Mouse (Mus musculus): ENCODE measurements around the gene Gm9844. TPM values are rescaled to one million over a fixed set of nuclear protein-coding genes. Genes with fewer than 3 reads are reported as not detected.

Gm9844 gene
- polyA plus RNA-seq, 1 experiment from 2014 or later, result 19.5 TPM

GRCm38 (mm10) chr7:24850899-24851303 is 11.1 kb upstream of the Gm9844 start:
- H3K4me3 ChIP-seq, result no peak overlapping the region
- H3K9ac ChIP-seq, result no peak overlapping the region
- no peaks in the 10 kb centered on the region for H3K36me3 ChIP-seq
- H3K4me1 ChIP-seq, result peaks cover 5% of the 10 kb centered on the region; the same call in 1 of the 2 replicates
- H3K4me2 ChIP-seq (replicated peaks), result no peak overlapping the region
- 32% methylated on average over 6 of the region's 6 CpGs for WGBS
- H3K27ac ChIP-seq, result no peak overlapping the region
- ATAC-seq (ENCODE audit: low FRiP score, low read depth), result no peak
- H3K9me3 ChIP-seq, result no peaks in the 10 kb centered on the region
- no peaks in the 10 kb centered on the region for H3K27me3 ChIP-seq

- Histone ChIP-seq H3K4me2 (replicated peaks) (no peak overlapping the region), H3K4me3 (no peak overlapping the region), H3K27ac (no peak overlapping the region), H3K36me3 (no peaks in the 10 kb centered on the region), H3K9me3 (no peaks in the 10 kb centered on the region), H3K9ac (no peak overlapping the region), H3K4me1 (peaks cover 5% of the 10 kb centered on the region; the same call in 1 of the 2 replicates), H3K27me3 (no peaks in the 10 kb centered on the region)
- no peak for ATAC-seq (ENCODE audit: low FRiP score, low read depth)
- 81% methylated on average over 5 of the region's 5 CpGs for WGBS
Measured at GRCm38 (mm10) chr7:24851596-24852325, 10.3 kb upstream of the Gm9844 start.

GRCm38 (mm10) chr7:24852557-24853232 is 9.3 kb upstream of the Gm9844 start:
- H3K9ac ChIP-seq, result no peak overlapping the region
- H3K27ac ChIP-seq, result no peak overlapping the region
- H3K4me3 ChIP-seq, result no peak overlapping the region
- peaks cover 5% of the 10 kb centered on the region; the same call in 1 of the 2 replicates for H3K4me1 ChIP-seq
- no peaks in the 10 kb centered on the region for H3K9me3 ChIP-seq
- no peaks in the 10 kb centered on the region for H3K27me3 ChIP-seq
- no peaks in the 10 kb centered on the region for H3K36me3 ChIP-seq
- no peak overlapping the region for H3K4me2 ChIP-seq (replicated peaks)
- WGBS, result 75% methylated on average over 8 of the region's 8 CpGs
- ATAC-seq (ENCODE audit: low FRiP score, low read depth), result peak; percentile 45; the same call in 1 of the 2 replicates

GRCm38 (mm10) chr7:24853233-24853563 is 8.8 kb upstream of the Gm9844 start:
- Histone ChIP-seq H3K36me3 (no peaks in the 10 kb centered on the region), H3K9me3 (no peaks in the 10 kb centered on the region), H3K27ac (no peak overlapping the region), H3K27me3 (no peaks in the 10 kb centered on the region), H3K4me1 (peaks cover 5% of the 10 kb centered on the region; the same call in 1 of the 2 replicates), H3K9ac (no peak overlapping the region), H3K4me3 (no peak overlapping the region), H3K4me2 (replicated peaks) (no peak overlapping the region)
- no peak for ATAC-seq (ENCODE audit: low FRiP score, low read depth)

- Histone ChIP-seq H3K9me3 (no peaks in the 10 kb centered on the region), H3K36me3 (no peaks in the 10 kb centered on the region), H3K4me3 (no peak overlapping the region), H3K9ac (no peak overlapping the region), H3K27ac (no peak overlapping the region), H3K4me2 (replicated peaks) (no peak overlapping the region), H3K4me1 (peaks cover 5% of the 10 kb centered on the region; the same call in 1 of the 2 replicates), H3K27me3 (no peaks in the 10 kb centered on the region)
- 31% methylated on average over 7 of the region's 7 CpGs for WGBS
- ATAC-seq (ENCODE audit: low FRiP score, low read depth), result no peak
Measured at GRCm38 (mm10) chr7:24853695-24854094, 8.3 kb upstream of the Gm9844 start.

- no peaks in the 10 kb centered on the region for H3K27me3 ChIP-seq
- no peak overlapping the region for H3K4me2 ChIP-seq (replicated peaks)
- no peak overlapping the region for H3K9ac ChIP-seq
- no peak for ATAC-seq (ENCODE audit: low FRiP score, low read depth)
- H3K9me3 ChIP-seq, result no peaks in the 10 kb centered on the region
- H3K4me1 ChIP-seq, result peaks cover 5% of the 10 kb centered on the region; the same call in 1 of the 2 replicates
- H3K27ac ChIP-seq, result no peak overlapping the region
- H3K36me3 ChIP-seq, result no peaks in the 10 kb centered on the region
- WGBS, result 45% methylated on average over 6 of the region's 6 CpGs
- no peak overlapping the region for H3K4me3 ChIP-seq
Measured at GRCm38 (mm10) chr7:24856460-24857120, 5.4 kb upstream of the Gm9844 start.

GRCm38 (mm10) chr7:24859234-24859633 is 2.8 kb upstream of the Gm9844 start:
- Histone ChIP-seq H3K4me1 (no peaks in the 10 kb centered on the region), H3K4me3 (no peak overlapping the region), H3K36me3 (no peaks in the 10 kb centered on the region), H3K9ac (no peak overlapping the region), H3K27me3 (no peaks in the 10 kb centered on the region), H3K4me2 (replicated peaks) (no peak overlapping the region), H3K27ac (no peak overlapping the region), H3K9me3 (no peaks in the 10 kb centered on the region)
- no peak for ATAC-seq (ENCODE audit: low FRiP score, low read depth)
- WGBS, result 67% methylated on average over 5 of the region's 5 CpGs

- Histone ChIP-seq H3K9me3 (no peaks in the 10 kb centered on the region), H3K36me3 (no peaks in the 10 kb centered on the region), H3K27me3 (peaks cover 8% of the 10 kb centered on the region; the same call in 1 of the 2 replicates), H3K4me1 (no peaks in the 10 kb centered on the region), H3K4me2 (replicated peaks) (no peak overlapping the region), H3K27ac (no peak overlapping the region), H3K9ac (no peak overlapping the region), H3K4me3 (no peak overlapping the region)
- no peak for ATAC-seq (ENCODE audit: low FRiP score, low read depth)
- WGBS, result 87% methylated on average over 4 of the region's 4 CpGs
Measured at GRCm38 (mm10) chr7:24862853-24863252, 840 bp downstream of the Gm9844 start.

GRCm38 (mm10) chr7:24864156-24864555 is 2.1 kb downstream of the Gm9844 start:
- no peaks in the 10 kb centered on the region for H3K36me3 ChIP-seq
- no peaks in the 10 kb centered on the region for H3K9me3 ChIP-seq
- H3K4me3 ChIP-seq, result no peak overlapping the region
- no peak overlapping the region for H3K9ac ChIP-seq
- no peak overlapping the region for H3K27ac ChIP-seq
- no peak overlapping the region for H3K4me2 ChIP-seq (replicated peaks)
- 35% methylated on average over 6 of the region's 6 CpGs for WGBS
- no peak for ATAC-seq (ENCODE audit: low FRiP score, low read depth)
- peaks cover 10% of the 10 kb centered on the region; the same call in 1 of the 2 replicates for H3K27me3 ChIP-seq
- no peaks in the 10 kb centered on the region for H3K4me1 ChIP-seq

GRCm38 (mm10) chr7:24869080-24869479 is 7.1 kb downstream of the Gm9844 start:
- no peaks in the 10 kb centered on the region for H3K36me3 ChIP-seq
- no peaks in the 10 kb centered on the region for H3K4me1 ChIP-seq
- peaks cover 22% of the 10 kb centered on the region for H3K27me3 ChIP-seq

GRCm38 (mm10) chr7:24869532-24870165 is 7.6 kb downstream of the Gm9844 start, which contains the start of the genes Lypd4 and Dmrtc2:
Lypd4 (minus strand) TSS chr7:24869941.
Dmrtc2 (plus strand) TSS chr7:24870057.
- H3K9ac ChIP-seq, result no peak within 1 kb of the TSS
- no peaks in the 10 kb centered on the region for H3K4me1 ChIP-seq
- H3K4me2 ChIP-seq (replicated peaks), result no peak within 1 kb of the TSS
- H3K9me3 ChIP-seq, result peaks cover 6% of the 10 kb centered on the region; the same call in 1 of the 2 replicates
- no peak for ATAC-seq (ENCODE audit: low FRiP score, low read depth)
- H3K27ac ChIP-seq, result no peak within 1 kb of the TSS
- peaks cover 22% of the 10 kb centered on the region for H3K27me3 ChIP-seq
- H3K4me3 ChIP-seq, result no peak within 1 kb of the TSS
- no peaks in the 10 kb centered on the region for H3K36me3 ChIP-seq
- WGBS, result 53% methylated on average over 41 of the region's 41 CpGs

More at GRCm38 (mm10) chr7:24869080-24869479, 7.1 kb downstream of the Gm9844 start:
- Histone ChIP-seq H3K4me3 (no peak overlapping the region), H3K27ac (no peak overlapping the region), H3K9ac (no peak overlapping the region), H3K9me3 (peaks cover 6% of the 10 kb centered on the region; the same call in 1 of the 2 replicates), H3K4me2 (replicated peaks) (no peak overlapping the region)
- WGBS, result 70% methylated on average over 17 of the region's 17 CpGs
- no peak for ATAC-seq (ENCODE audit: low FRiP score, low read depth)

GRCm38 (mm10) chr7:24877588-24877987 is 15.6 kb downstream of the Gm9844 start:
- WGBS, result 51% methylated on average over 3 of the region's 3 CpGs
- Histone ChIP-seq H3K27me3 (no peaks in the 10 kb centered on the region; the same call in 1 of the 2 replicates), H3K4me2 (replicated peaks) (no peak overlapping the region), H3K9me3 (no peaks in the 10 kb centered on the region), H3K4me1 (peaks cover 15% of the 10 kb centered on the region), H3K36me3 (no peaks in the 10 kb centered on the region), H3K4me3 (no peak overlapping the region), H3K9ac (no peak overlapping the region), H3K27ac (no peak overlapping the region)
- no peak for ATAC-seq (ENCODE audit: low FRiP score, low read depth)
